Mouse (Mus musculus) megakaryocyte, adult 5-6 weeks (primary cell): ENCODE measurements around the gene Btrc. TPM values are rescaled to one million over a fixed set of nuclear protein-coding genes. Genes with fewer than 3 reads are reported as not detected.

Source experiments
- ATAC-seq: 2 replicates; pipeline ENCODE4 v1.8.0; 2016; ENCODE audit warnings: mild to moderate bottlenecking, inconsistent platforms; ENCODE audit not compliant: poor library complexity, severe bottlenecking
- total RNA-seq, 2 experiments: library from RNA; stranded (forward) in 1 of 2; stranded (reverse) in 1 of 2; fragments of 153-499, 151-499 nt in 1 of 2; fragments of 221-1000, 200-1000 nt in 1 of 2; gene quantifications; 2 replicates each; pipeline versions ENCODE4 v1.2.3 to v1.2.4; 2015 to 2017

Btrc gene
- total RNA-seq, 2 experiments from 2014 or later = 5.7 to 9.3 TPM

DNA sequence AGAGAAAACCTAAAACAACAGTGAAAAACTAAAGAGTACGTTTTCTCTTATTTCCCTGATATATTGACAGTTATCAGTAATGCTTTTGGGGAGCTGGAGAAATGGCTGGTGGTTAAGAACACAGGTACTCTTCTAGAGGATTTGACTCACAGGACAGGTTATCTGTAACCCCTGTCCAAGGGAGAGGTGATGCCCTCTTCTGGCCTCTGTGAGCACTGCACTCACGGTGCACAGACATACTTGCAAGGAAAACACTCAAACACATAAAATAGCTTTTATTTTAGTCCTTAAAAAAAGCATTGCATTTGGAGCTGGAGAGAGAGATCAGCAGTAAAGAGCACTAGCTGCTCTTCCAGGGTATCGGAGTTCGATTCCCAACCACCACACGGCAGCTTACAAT, 106.2 kb downstream of the Btrc start:
- no peak for ATAC-seq

DNA sequence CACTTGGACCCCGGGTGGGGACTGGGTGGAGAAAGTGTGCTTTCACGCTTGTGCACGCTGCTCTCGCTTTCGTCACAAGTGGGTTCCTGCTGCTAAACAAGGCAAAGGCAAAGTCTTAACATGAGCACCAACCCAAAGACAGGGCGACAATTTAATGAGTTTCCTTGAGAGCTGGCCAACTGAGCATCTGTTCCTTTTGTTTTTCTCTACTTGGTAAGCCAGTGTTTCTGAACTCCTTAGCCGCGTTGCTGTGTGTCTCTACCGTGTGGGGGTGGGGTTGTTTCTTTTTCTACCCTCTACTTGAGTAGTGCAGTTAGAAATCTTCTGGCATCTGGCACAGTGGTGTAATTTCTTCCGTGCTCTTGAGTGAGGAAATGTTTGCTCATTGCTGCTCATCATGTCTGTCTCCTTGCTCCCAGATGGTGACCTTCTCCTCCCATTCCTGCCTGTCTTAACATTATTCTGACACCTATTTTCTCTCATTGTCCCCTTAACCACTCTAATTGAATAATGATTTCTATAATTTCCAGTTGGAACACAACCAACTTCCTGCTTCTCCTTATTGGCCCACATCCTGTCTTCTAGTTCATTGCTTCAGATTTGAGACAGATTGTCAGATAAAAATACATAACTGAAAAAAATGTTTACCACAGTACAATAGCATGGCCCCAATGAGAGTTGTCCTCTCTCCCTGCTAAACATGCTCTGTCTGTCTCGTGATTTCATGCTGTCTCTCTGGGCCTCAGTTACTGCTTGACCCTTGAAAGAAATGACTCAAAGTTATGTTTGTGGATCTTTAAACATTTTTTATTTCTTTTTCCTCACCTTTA, 109.4 kb downstream of the Btrc start:
- ATAC-seq = peak; percentile 57

- ATAC-seq = no peak
Measured at GRCm38 (mm10) chr19:45474686-45475085, 111.2 kb downstream of the Btrc start.

GRCm38 (mm10) chr19:45475928-45476553, 112.5 kb downstream of the Btrc start:
- no peak for ATAC-seq

DNA sequence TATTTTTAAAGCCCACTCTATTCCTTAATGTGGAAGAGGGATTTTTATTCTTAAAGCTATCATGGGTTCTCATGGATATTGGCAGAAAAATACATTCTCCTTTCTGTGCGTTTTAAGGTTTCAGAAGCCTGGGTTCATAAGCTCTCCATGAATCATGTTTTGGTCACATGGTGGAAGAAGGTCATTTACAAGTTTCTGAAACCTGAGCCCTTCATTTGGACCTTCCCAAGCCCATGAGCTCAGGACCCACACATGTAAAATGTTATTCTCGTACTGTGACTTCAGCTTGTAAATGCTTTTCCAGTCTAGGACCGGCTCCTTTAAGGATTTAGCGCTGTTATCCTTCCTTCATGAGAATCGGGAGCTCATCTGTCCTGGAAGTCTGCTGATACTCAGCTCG, 116.0 kb downstream of the Btrc start:
- no peak for ATAC-seq

DNA sequence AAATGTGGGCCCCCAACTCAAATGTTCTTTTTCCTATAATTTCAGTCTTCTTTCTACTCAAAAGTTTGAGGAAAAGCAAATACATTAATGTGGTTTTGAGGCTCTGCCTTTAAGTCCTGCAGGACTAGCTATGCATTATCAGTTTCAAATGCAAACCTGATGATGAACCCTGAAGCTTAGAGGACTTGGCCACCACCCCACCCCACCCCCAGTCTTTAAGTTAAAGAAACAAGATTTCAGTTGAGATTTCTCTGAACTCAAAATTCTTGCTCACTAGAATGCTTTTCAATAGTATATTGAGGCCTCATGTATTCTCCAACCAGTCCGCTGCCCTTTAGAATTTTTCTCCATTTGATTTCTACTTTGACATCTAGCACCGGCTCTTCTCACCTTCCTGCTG, 117.0 kb downstream of the Btrc start:
- no peak for ATAC-seq

DNA sequence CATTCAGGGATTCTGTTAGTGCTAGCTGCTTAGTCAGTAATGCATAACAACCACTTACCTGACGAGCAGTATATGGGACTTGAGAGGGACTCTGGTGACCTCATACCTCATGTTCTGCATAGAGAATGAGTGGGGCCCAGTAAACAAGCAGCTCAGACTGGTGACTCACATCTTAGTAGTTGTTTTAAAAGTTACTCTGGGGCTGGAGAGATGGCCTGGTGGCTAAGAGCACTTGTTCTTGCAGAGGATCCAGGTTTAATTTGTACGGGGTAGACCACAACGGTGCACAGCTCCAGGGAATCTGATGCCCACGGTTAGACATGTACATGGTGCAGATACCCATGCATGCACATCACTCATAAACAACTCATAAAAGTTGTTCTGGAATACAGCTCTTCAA, 117.4 kb downstream of the Btrc start:
- no peak for ATAC-seq

DNA sequence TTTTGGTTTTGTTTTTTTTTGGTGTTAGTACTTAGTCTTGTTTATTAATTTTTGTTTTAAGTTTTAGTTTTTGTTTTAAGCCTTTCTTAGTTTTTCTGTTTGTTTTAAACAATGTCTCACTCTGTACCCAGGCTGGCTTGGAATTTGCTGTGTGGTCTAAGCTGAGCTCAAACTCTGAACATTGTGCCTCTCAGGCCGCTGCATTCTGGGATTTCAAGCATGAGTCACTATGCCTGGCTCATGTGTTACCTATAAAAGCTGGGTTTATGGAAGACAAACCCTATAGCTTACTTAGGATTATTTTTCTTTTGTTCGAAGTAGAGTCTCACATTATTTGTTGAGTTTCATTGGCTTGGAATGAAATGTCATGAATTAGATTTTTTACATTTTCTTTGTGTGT, 119.9 kb downstream of the Btrc start:
- ATAC-seq = no peak

DNA sequence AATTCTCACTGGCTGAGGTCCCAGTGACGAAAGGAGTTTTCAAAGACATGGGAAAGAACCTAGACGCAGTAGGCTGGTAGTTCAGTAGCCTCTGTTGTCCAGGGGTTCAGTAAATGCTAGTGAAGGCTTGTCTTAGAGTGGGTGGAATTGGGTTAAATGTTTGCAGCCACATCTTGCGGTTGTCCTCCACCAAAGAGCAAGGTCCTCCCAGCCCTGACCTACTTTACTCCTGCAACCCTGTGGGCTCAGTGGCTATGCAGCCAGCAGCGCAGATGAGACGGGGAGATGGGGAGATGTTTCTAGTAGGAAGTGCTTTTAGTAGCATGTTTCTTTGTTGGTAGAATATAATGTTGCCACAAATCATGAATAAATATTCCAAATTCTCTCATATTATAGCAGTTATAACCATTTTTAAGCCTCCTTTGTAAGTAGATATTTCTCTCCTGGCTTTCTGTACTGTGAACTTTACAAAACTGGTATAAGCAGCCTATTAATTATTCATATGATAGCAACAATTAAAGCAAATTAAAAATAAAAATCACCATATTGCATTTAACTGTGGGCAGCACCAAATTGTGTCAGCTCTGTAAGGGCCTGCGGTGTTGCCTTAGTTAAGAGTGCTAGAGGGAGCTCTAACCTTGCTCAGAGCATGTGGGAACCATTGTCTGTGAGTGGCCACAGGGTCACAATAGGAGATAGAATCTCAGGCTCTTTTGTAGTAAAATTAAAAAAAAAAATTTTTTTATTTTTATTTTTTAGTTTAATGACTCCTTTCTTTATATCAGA, 122.9 kb downstream of the Btrc start:
- ATAC-seq = no peak

DNA sequence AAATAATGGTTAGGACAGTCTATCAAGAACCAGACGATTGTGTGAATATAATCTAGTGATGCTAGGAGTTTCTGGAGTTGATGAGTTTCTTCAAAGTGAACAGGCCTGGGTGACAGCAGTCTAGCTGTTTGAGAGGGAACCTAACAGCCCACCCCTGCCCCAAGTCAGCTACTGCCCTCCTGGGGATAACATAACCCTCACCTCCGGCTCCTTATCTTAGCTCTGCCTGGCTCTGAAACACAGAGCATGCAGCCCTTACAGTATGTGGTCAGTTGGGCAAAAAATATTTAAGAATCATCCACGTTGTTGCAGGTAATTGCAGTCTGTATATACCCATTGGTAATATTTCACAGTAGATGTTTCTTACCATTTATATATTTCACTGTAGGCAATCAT, 123.5 kb downstream of the Btrc start:
- no peak for ATAC-seq

DNA sequence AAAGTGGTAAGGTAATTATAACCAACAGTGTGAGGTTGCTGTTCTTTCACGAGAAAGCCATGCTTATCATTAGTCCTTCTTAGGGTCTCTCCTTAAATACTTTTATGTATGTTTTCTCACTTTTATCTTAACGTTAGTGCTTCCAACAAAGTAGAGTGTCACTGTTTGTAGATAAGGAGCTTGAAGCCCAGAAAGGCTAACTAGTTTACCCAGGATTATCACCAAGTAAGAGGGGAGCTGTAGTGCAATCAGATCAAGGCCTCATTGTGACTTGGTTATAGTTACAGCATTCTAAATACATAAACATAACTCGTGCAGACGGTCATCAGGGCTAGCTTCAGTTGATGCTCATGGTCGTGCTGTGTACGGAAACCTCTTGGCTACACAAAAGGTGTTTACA, 126.4 kb downstream of the Btrc start:
- ATAC-seq = no peak

DNA sequence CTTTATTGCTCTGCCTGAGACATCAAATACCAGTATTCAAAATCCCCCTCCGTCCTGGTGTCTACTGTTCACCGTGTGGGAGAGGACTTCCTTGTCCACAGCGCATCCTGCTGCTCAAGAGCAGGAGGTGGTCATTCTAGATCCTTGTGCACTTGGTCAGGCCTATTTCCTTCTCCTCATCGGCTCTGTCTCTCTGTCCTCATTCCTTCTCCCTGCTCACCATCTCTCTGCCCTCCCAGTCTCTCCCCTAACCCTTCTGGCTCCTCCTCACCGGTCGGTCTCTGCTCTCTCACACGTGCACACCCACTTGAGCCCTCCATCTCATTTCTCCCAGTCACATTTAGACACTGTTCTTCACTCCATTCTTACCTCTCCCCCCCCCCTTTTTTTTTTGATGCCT, 127.7 kb downstream of the Btrc start:
- no peak for ATAC-seq

DNA sequence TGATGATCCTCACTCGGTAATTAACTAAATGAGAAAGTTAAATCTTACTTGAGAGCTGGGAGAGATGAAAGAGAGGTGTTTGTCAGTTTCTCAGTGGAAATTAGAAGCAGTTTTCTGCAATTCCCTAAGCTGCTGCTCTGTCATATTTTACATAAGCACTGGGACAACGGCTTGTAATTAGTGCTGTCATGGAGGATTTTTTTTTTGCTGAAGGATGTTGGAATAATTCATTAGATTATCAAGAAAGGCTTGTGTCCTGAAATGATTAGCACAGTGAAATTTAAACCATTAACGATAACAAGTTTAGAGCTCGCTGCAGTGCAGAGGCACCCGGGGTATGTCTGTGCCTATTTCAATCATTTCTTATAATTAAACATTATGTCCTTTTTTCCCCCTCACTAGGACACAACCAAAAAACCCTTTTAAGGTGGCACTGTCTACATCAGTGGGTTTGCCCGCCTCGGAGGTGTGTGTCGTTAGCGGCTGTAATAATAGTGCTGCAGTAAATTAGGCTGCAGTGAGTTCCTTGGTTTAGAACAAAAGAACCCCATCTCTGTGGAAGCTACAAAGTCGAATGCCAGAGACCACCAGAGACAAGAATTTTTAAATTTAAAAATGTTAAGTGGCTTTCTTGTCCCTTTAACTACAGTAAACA, 130.7 kb downstream of the Btrc start:
- no peak for ATAC-seq

- no peak for ATAC-seq
Measured at GRCm38 (mm10) chr19:45505446-45505845, 141.9 kb downstream of the Btrc start.

DNA sequence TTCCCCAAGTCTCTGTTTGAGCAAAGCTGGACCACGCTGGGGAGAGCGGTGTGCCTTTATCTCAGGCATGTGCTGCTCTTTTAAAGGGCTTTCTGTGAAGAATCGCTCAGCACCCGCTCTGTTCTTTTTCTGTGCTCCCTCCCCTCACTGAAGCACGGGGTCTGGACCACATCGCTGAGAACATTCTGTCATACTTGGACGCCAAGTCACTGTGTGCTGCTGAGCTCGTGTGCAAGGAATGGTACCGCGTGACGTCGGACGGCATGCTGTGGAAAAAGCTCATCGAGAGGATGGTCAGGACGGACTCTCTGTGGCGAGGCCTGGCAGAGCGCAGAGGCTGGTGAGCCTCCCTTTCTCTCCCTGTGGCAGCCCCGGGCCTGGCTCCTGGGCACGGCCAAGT, 144.0 kb downstream of the Btrc start:
- ATAC-seq = no peak

DNA sequence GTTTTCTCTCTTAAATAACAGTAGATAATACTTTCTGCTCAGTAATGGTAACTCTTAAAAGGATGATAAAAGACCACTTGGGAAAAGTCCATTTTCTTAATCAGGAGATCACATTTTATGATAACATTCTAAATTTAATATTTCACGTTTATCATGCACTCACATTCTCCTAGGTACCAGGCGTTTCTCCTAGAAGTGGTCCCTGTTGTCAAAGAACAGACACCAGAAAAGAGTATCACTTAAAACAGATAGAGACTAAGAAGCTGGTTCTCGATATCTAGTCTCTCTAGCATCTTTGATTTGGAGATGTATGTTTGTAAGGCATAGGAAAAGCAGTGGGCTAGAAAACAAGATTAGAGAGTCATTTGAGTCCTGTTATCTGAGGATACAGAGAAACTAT, 147.1 kb downstream of the Btrc start:
- ATAC-seq = no peak

GRCm38 (mm10) chr19:45511406-45511805, 147.9 kb downstream of the Btrc start:
- ATAC-seq = no peak

DNA sequence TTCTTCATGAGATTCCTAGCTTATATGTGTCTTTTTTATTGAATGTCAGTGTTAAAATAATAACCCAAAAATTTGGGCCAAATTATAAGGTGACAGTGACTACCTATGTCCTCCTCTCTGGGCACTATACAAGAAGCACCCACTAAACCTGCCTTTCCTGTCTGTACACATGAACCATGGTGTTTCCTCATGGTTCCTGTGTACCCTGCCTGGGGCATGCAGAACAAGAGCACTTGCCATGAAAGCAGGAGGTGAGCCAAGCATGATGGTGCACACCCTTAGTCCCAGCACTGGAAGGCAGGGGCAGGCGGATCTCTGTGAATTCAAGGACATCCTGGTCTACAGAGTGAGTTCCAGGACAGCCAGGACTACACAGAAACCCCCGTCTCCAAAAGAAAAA, 151.8 kb downstream of the Btrc start:
- ATAC-seq = no peak

DNA sequence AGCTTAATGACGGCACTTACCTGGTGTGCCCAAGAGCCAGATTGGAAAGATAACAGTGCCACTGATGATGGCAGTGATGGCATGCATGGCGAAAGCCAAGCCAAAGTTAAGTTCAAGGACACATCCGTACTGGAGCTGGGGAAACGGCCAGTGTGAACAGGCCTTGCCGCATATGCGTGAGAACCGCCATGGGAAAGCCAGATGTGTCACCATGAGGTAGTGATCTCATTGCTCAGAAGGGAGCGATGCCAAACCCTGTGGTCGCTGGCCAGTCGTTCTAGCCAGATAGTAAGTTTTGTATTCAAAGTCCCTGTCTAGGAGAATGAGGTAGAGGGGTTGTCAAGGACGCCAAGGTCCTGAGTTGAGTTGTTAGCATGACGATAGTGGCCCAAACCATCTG, 152.7 kb downstream of the Btrc start:
- no peak for ATAC-seq

GRCm38 (mm10) chr19:45527382-45527781, 163.8 kb downstream of the Btrc start:
- ATAC-seq = no peak

GRCm38 (mm10) chr19:45527931-45528534, 164.5 kb downstream of the Btrc start:
- ATAC-seq = peak; percentile 57
